Mouse (Mus musculus) kidney, postnatal 0 days (tissue): ENCODE results near the gene Tob1. TPM values are rescaled to one million over a fixed set of nuclear protein-coding genes. Genes with fewer than 3 reads are reported as not detected.

ENCODE experiments used
- ATAC-seq: fragments of 200-750 bp; cut with Nextera tagmentation; replicated peaks from 2 replicates; pipeline ENCODE4 v1.8.0; 2017; ENCODE audit warnings: low read depth, moderate number of reproducible peaks, moderate TSS enrichment, moderate library complexity; ENCODE audit not compliant: low FRiP score
- DNase-seq: peaks from one replicate; pipeline ENCODE4 v3.0.0-alpha.2; 2016; ENCODE audit warnings: low spot score
- H3K27ac ChIP-seq: fragments of 300-500 bp; sonication (generic); 2 replicates; pipeline ENCODE4 v1.5.1; 2014; ENCODE audit warnings: mild to moderate bottlenecking
- H3K27me3 ChIP-seq: fragments of 300-500 bp; sonication (generic); 2 replicates; pipeline ENCODE4 v1.6.1; 2014; ENCODE audit warnings: low read length, mixed read lengths; ENCODE audit not compliant: insufficient read depth
- H3K36me3 ChIP-seq: fragments of 300-500 bp; sonication (generic); 2 replicates; pipeline ENCODE4 v1.6.1; 2014; ENCODE audit warnings: low read length, mixed read lengths; ENCODE audit not compliant: insufficient read depth
- H3K4me1 ChIP-seq: fragments of 300-500 bp; sonication (generic); replicated peaks from 2 replicates; pipeline ENCODE4 v1.6.1; 2014; ENCODE audit warnings: antibody characterized with exemption, low read length, mixed read lengths; ENCODE audit not compliant: insufficient read depth
- H3K4me2 ChIP-seq: fragments of 300-500 bp; sonication (generic); 2 replicates; pipeline ENCODE4 v1.6.1; 2014; ENCODE audit warnings: mild to moderate bottlenecking, low read length, moderate library complexity, mixed read lengths
- H3K4me3 ChIP-seq: fragments of 300-500 bp; sonication (generic); replicated peaks from 2 replicates; pipeline ENCODE4 v1.5.1; 2014; ENCODE audit warnings: low read depth, low read length
- H3K9ac ChIP-seq: fragments of 300-500 bp; sonication (generic); 2 replicates; pipeline ENCODE4 v1.6.1; 2014; ENCODE audit warnings: low read depth, low read length
- H3K9me3 ChIP-seq: fragments of 300-500 bp; sonication (generic); replicated peaks from 2 replicates; pipeline ENCODE4 v1.6.1; 2016; ENCODE audit warnings: low read length, inconsistent platforms, mixed read lengths
- CTCF ChIP-seq: IDR thresholded peaks from 2 replicates; pipeline ENCODE4 v1.5.1; 2016; ENCODE audit warnings: antibody characterized with exemption, low read depth, mild to moderate bottlenecking, moderate library complexity
- WGBS: fragments of 180-500 bp; shearing (Covaris S2); extraction: QIAGEN DNeasy Blood & Tissue Kit; methylation state at CpG from one replicate; pipeline ENCODE4 v1.1.7; 2014; 5-methylcytosine and 5-hydroxymethylcytosine counted together
- polyA plus RNA-seq: library from polyadenylated mRNA; unstranded; fragments of >200 nt; fragmentation: Nextera tagmentation; extraction: Ambion mirVana; gene quantifications from 2 replicates; pipeline ENCODE4 v1.2.1, GENCODE M21; 2015

Gene Tob1
- polyA plus RNA-seq, 1 experiment from 2014 or later, result 55.2 TPM

GRCm38 (mm10) chr11:94171691-94172090 is 39.6 kb upstream of the Tob1 start:
- Histone ChIP-seq H3K27me3 (no peaks in the 10 kb centered on the region), H3K36me3 (no peaks in the 10 kb centered on the region), H3K4me2 (no peak overlapping the region), H3K9ac (no peak overlapping the region), H3K9me3 (no peaks in the 10 kb centered on the region), H3K27ac (no peak overlapping the region), H3K4me3 (no peak overlapping the region), H3K4me1 (no peaks in the 10 kb centered on the region)
- ATAC-seq (no peak), DNase-seq (no peak)
- WGBS, result 89% methylated on average over 5 of the region's 5 CpGs
- TF ChIP-seq CTCF, result no peak

GRCm38 (mm10) chr11:94172186-94172585 is 39.1 kb upstream of the Tob1 start:
- ATAC-seq (0 out of 2 replicates have a peak, but pooled peaks have one; percentile 34), DNase-seq (no peak)
- Histone ChIP-seq H3K9me3 (no peaks in the 10 kb centered on the region), H3K27ac (no peak overlapping the region), H3K36me3 (no peaks in the 10 kb centered on the region), H3K4me2 (no peak overlapping the region), H3K9ac (no peak overlapping the region), H3K4me3 (no peak overlapping the region), H3K4me1 (no peaks in the 10 kb centered on the region), H3K27me3 (no peaks in the 10 kb centered on the region)
- 54% methylated on average over 9 of the region's 9 CpGs for WGBS
- no peak for TF ChIP-seq CTCF

DNA sequence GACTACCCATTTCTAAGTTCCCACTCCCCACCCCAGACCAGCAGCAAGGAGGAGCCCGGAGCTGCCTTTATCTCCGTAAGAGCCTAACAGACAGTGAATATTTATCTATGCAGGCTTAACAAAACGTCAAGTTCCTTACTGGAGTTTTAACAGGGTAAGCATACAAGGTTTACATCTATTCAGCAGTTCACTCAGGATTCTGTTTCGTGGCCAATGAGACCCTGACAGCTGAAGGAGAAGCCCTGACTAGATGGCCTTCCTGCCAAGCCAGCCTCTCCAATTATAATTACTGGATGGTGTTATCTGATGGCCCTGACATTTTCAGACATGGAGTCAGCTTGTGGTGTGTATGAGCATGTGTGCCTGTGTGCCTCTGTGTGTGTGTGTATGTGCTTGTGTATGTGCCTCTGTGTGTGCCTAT is 37.5 kb upstream of the Tob1 start:
- no peak overlapping the region for H3K4me3 ChIP-seq
- no peaks in the 10 kb centered on the region for H3K9me3 ChIP-seq
- H3K9ac ChIP-seq, result no peak overlapping the region
- H3K4me2 ChIP-seq, result no peak overlapping the region
- H3K4me1 ChIP-seq, result no peaks in the 10 kb centered on the region
- ATAC-seq (no peak), DNase-seq (no peak)
- no peak for TF ChIP-seq CTCF
- WGBS, result 44% methylated on average over 4 of the region's 4 CpGs
- H3K27me3 ChIP-seq, result no peaks in the 10 kb centered on the region
- H3K27ac ChIP-seq, result no peak overlapping the region
- no peaks in the 10 kb centered on the region for H3K36me3 ChIP-seq

GRCm38 (mm10) chr11:94175288-94175687 is 36.0 kb upstream of the Tob1 start:
- DNase-seq, result no peak
- no peaks in the 10 kb centered on the region for H3K27me3 ChIP-seq
- no peak for TF ChIP-seq CTCF
- H3K4me2 ChIP-seq, result no peak overlapping the region
- no peaks in the 10 kb centered on the region for H3K36me3 ChIP-seq
- H3K4me1 ChIP-seq, result no peaks in the 10 kb centered on the region
- H3K27ac ChIP-seq, result no peak overlapping the region
- H3K4me3 ChIP-seq, result no peak overlapping the region
- H3K9me3 ChIP-seq, result no peaks in the 10 kb centered on the region
- no peak for ATAC-seq
- H3K9ac ChIP-seq, result no peak overlapping the region
- WGBS, result 70% methylated on average over 7 of the region's 7 CpGs

GRCm38 (mm10) chr11:94175694-94176093 is 35.6 kb upstream of the Tob1 start:
- no peak for TF ChIP-seq CTCF
- no peak overlapping the region for H3K27ac ChIP-seq
- DNase-seq (no peak), ATAC-seq (no peak)
- H3K27me3 ChIP-seq, result no peaks in the 10 kb centered on the region
- no peaks in the 10 kb centered on the region for H3K36me3 ChIP-seq
- no peak overlapping the region for H3K9ac ChIP-seq
- H3K4me2 ChIP-seq, result no peak overlapping the region
- WGBS, result 42% methylated on average over 8 of the region's 8 CpGs
- no peak overlapping the region for H3K4me3 ChIP-seq
- no peaks in the 10 kb centered on the region for H3K9me3 ChIP-seq
- H3K4me1 ChIP-seq, result no peaks in the 10 kb centered on the region

DNA sequence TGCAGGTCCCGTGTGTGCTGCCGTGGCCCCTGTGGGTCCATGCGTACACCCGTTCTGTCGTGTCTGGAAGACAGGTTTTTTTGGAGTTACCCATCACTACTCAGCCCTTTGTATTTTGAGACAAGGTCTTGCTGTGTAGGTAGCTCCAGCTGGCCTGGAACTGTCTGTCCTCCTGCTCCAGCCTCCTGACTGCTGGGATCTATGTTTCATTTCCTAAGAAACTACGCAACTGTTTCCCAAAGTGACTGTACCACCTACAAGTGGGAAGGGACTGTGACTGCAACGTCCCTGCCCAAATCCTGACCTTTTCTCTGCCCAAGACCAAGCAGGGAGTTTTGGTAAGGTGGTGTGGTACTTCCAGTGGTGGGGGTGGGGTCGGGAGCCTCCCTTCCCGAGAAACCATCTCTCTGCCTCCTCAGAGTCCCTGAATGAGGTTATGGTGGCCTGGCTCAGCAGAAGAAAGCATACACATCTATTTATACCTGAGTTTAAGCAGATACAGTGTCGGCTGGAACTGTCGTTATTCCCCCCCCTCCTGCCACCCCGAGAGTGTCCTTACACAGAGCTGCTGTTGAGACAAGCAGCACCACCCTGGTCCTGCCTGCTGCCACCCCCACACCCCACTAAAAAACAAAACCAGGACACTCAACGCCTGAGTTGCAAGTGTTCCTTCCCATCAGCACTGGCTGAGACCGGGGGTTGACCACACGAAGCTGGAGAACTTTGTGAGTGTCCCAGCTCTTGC is 33.2 kb upstream of the Tob1 start:
- Histone ChIP-seq H3K4me2 (no peak overlapping the region), H3K4me3 (no peak overlapping the region), H3K9ac (no peak overlapping the region), H3K27ac (no peak overlapping the region), H3K4me1 (no peaks in the 10 kb centered on the region), H3K27me3 (no peaks in the 10 kb centered on the region), H3K9me3 (no peaks in the 10 kb centered on the region), H3K36me3 (no peaks in the 10 kb centered on the region)
- DNase-seq, result no peak
- no peak for ATAC-seq
- TF ChIP-seq CTCF, result no peak
- 69% methylated on average over 15 of the region's 15 CpGs for WGBS

GRCm38 (mm10) chr11:94179768-94180167 is 31.5 kb upstream of the Tob1 start:
- Histone ChIP-seq H3K9me3 (no peaks in the 10 kb centered on the region), H3K4me3 (no peak overlapping the region), H3K4me2 (no peak overlapping the region), H3K4me1 (no peaks in the 10 kb centered on the region), H3K27ac (no peak overlapping the region), H3K27me3 (no peaks in the 10 kb centered on the region), H3K36me3 (no peaks in the 10 kb centered on the region), H3K9ac (no peak overlapping the region)
- 8% methylated on average over 1 of the region's 1 CpGs for WGBS
- TF ChIP-seq CTCF, result no peak
- ATAC-seq (no peak), DNase-seq (no peak)
